Mouse (Mus musculus) spleen, adult 2 months (tissue): ENCODE measurements around the gene Tmem221.

Experiments used
- CTCF ChIP-seq: fragments of 200-500 bp; IDR thresholded peaks from 2 replicates; pipeline ENCODE4 v1.5.1; 2011; ENCODE audit warnings: mild to moderate bottlenecking, inconsistent platforms; ENCODE audit not compliant: insufficient read depth, insufficient read length, insufficient replicate concordance; ENCODE audit errors: extremely low read depth
- POLR2A ChIP-seq: fragments of 200-500 bp; IDR thresholded peaks from 2 replicates; pipeline ENCODE4 v1.6.1; 2011; ENCODE audit warnings: low read depth, low read length, inconsistent platforms

- TF ChIP-seq CTCF: no peak
- TF ChIP-seq POLR2A: no peak
These were observed 11.8 kb upstream of the Tmem221 start for GRCm38 (mm10) chr8:71570291-71570954.
